Mouse (Mus musculus): ENCODE results near the gene Doc2a. TPM values are rescaled to one million over a fixed set of nuclear protein-coding genes. Genes with fewer than 3 reads are reported as not detected.

Gene Doc2a
- polyA plus RNA-seq (2015; fragmentation: Nextera tagmentation; extraction: Ambion mirVana), result 0.08 TPM in 1 of 2 replicates, not detected in the other

DNA sequence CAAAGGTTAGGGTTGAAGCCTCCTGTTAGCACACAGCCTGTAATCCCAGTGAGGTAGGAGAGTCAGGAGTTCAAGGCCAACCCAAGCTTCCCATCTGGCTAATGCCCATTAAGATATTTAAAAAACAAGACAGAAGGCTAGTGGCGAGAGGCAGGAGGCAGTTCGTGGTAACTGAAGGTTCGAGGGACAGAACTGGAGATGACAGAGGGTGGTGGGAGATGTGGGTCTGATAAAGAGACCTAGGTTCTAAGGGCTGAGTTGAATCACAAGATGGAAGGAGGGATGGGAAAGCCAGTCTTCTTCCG lies at the start of gene Doc2a:
Gene Doc2a (plus strand): TSS at position 301 of the 305 bp plus-strand sequence.

DNA sequence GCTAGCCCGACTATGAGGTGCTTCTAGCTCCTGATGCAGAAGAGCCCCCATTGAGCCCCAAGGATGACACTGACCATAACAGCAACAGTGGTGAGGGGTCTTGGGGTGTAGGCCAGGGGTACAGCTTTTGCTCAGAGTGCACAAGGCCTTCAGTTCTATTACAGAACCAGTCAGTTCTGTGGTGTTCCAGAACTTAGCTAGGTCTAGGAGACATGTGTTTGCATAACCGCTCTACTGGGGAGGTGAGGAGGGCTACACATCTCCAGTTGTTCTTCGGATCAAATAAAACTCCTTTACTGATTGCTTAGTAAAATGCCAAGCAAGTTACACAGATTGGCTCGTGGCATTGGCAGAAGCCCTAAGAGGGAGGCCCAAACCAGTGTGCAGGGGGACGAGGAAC lies 15.7 kb upstream of the Doc2a start, which contains the start of gene 4930451I11Rik:
Gene 4930451I11Rik (minus strand): TSS at position 101 of the 400 bp plus-strand sequence.

DNA sequence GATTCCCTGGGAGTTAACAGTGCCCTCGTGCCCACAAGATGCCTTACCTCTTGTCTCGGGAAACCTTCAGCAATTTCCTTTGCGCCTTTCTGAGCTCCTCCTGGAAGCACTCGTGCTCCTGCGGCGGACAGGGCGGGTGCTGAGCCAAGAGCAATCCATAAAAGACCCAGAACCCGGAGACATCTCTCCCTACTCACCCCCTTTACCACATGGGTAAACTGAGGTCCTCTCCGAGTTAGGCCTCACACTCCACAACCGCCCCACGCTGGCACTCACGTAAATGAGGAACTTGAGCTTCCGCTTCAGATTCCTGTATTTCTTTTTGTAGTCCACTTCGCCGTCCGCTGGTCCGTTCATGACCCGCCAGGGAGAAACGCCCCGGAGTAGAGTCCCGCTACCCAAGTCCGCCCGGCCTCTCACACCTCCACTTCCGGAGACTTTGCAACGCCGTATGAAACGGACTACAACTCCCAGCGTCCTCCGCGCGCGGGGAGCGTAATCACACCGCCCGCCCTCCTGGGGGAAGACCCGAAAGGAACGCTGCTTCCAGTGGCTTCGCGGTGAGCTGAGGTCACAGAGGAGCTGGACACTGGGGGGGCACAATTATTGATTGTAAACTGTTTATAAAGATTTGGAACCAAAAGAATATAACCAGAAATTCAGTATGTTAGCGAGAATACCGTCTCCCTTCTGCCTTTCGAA lies 14.4 kb downstream of the Doc2a start, which contains the start of gene Hirip3:
Gene Hirip3 (plus strand): TSS at position 544 of the 702 bp plus-strand sequence.

DNA sequence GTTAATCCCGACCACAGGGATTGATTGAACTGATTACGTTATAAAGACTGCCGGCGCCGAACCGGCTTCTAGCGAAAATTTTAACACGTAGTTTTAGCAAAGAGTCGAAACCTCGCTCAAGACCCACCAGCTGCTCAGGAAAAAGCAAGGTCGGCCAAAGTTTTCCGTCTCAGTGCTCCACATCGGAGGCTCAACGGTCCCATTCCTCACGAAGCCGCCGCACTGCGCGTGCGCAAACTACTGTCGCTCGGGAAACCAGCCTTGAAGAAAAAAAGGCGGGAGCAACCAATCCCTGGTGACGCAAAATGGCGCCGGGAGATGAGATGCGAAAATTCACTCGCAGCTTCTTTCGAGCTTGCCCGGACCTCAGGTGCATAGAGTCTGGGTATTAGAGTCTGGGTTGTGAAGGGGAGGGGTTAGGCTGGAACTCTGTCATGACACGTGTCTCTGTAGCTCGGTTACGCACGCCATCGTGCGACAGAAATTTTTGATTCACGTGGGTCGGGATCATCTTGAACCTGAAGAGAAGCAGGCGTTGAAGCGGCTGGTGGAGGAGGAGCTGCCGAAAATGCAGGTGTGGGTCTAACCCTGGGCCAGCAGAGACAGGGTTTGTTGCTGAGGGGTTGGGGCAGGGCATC lies 15.1 kb downstream of the Doc2a start, which contains the start of gene Ino80e:
Gene Ino80e (minus strand): TSS at position 231 of the 638 bp plus-strand sequence.

DNA sequence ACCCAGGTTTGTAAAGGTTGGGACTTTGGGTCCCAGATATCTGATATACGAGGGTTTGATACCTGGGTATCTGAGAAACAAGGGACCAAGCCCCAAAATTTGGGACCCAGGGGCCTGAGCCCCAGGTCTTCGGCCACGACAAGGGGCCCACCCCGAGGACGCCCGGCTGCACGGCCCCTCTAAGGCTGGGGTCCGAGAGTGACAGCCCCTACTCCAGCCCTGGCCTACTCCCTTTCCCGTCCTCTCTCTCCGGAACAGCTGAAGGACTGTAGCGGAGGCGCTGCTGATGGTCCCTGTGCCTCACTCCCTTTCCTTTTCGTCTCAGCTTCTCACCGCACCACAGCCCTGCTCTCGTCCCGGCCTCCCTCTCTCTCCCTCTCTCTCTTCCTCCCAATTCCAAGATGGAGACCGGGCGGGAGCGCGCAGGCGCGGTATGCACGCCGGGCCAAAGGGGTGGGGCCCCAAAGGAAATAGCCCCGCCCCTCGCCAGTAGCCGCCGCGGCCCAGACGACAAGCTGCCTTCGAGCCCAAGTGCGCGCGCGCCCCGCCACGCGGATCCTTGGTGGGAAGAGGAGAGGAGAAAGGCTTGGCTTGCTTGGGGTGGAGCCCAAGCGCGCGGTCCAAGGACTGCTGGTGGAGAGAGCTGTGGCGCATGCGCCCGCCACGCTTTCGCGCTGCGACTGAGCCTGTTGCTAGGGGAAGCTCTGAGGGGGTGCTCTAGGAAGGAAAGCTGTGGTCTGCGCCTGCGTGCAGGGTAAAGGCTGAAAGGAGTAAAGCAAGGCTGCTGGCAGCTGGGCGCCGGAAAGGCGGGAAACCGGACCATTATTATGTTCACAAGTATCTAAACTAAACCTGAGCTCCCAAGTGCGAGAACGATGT lies 37.3 kb downstream of the Doc2a start, which contains the start of gene Taok2:
Gene Taok2 (minus strand): TSS at position 418 of the 879 bp plus-strand sequence.

Other genes with a start within 250 kb of the Doc2a start
- 62.7 and 73.5 TPM in 2 replicates for gene Nupr1, start 216.6 kb upstream of the Doc2a start, polyA plus RNA-seq (2015; fragmentation: Nextera tagmentation; extraction: Ambion mirVana)
- 24.1 and 28.7 TPM in 2 replicates for gene Sgf29, start 198.1 kb upstream of the Doc2a start, polyA plus RNA-seq (2015; fragmentation: Nextera tagmentation; extraction: Ambion mirVana)
- 16.8 and 17.8 TPM in 2 replicates for gene Sult1a1, start 171.0 kb upstream of the Doc2a start, polyA plus RNA-seq (2015; fragmentation: Nextera tagmentation; extraction: Ambion mirVana)
- gene Bola2, start 152.0 kb upstream of the Doc2a start, polyA plus RNA-seq (2015; fragmentation: Nextera tagmentation; extraction: Ambion mirVana), result 81.7 and 98.8 TPM in 2 replicates
- 4.7 and 5.1 TPM in 2 replicates for gene Slx1b, start 151.6 kb upstream of the Doc2a start, polyA plus RNA-seq (2015; fragmentation: Nextera tagmentation; extraction: Ambion mirVana)
- gene Coro1a, start 139.6 kb upstream of the Doc2a start, polyA plus RNA-seq (2015; fragmentation: Nextera tagmentation; extraction: Ambion mirVana), result 15.1 and 33.5 TPM in 2 replicates
- gene Mapk3, start 87.8 kb upstream of the Doc2a start, polyA plus RNA-seq (2015; fragmentation: Nextera tagmentation; extraction: Ambion mirVana), result 58.5 and 65.2 TPM in 2 replicates
- gene Gdpd3, start 81.1 kb upstream of the Doc2a start, polyA plus RNA-seq (2015; fragmentation: Nextera tagmentation; extraction: Ambion mirVana), result 7.6 and 8.7 TPM in 2 replicates
- 67.6 and 97.6 TPM in 2 replicates for gene Ypel3, start 70.5 kb upstream of the Doc2a start, polyA plus RNA-seq (2015; fragmentation: Nextera tagmentation; extraction: Ambion mirVana)
- 0.12 and 0.15 TPM in 2 replicates for gene Tbx6, start 65.9 kb upstream of the Doc2a start, polyA plus RNA-seq (2015; fragmentation: Nextera tagmentation; extraction: Ambion mirVana)
- gene Ppp4c, start 54.9 kb upstream of the Doc2a start, polyA plus RNA-seq (2015; fragmentation: Nextera tagmentation; extraction: Ambion mirVana), result 111 and 119 TPM in 2 replicates
- 0.17 and 0.30 TPM in 2 replicates for gene Fam57b, start 49.7 kb upstream of the Doc2a start, polyA plus RNA-seq (2015; fragmentation: Nextera tagmentation; extraction: Ambion mirVana)
- not detected in 2 replicates for gene 4930451I11Rik, start 15.8 kb upstream of the Doc2a start, polyA plus RNA-seq (2015; fragmentation: Nextera tagmentation; extraction: Ambion mirVana)
- 9.5 and 10.4 TPM in 2 replicates for gene Hirip3, start 14.6 kb downstream of the Doc2a start, polyA plus RNA-seq (2015; fragmentation: Nextera tagmentation; extraction: Ambion mirVana)
- 45.1 and 48.6 TPM in 2 replicates for gene Ino80e, start 15.0 kb downstream of the Doc2a start, polyA plus RNA-seq (2015; fragmentation: Nextera tagmentation; extraction: Ambion mirVana)
- gene Taok2, start 37.3 kb downstream of the Doc2a start, polyA plus RNA-seq (2015; fragmentation: Nextera tagmentation; extraction: Ambion mirVana), result 18.7 and 20.2 TPM in 2 replicates
- 34.6 and 38.2 TPM in 2 replicates for gene Tmem219, start 75.5 kb downstream of the Doc2a start, polyA plus RNA-seq (2015; fragmentation: Nextera tagmentation; extraction: Ambion mirVana)
- 9.1 and 9.7 TPM in 2 replicates for gene Kctd13, start 81.5 kb downstream of the Doc2a start, polyA plus RNA-seq (2015; fragmentation: Nextera tagmentation; extraction: Ambion mirVana)
- gene Asphd1, start 102.2 kb downstream of the Doc2a start, polyA plus RNA-seq (2015; fragmentation: Nextera tagmentation; extraction: Ambion mirVana), result not detected in 2 replicates
- 0.19 and 0.22 TPM in 2 replicates for gene Sez6l2, start 103.1 kb downstream of the Doc2a start, polyA plus RNA-seq (2015; fragmentation: Nextera tagmentation; extraction: Ambion mirVana)
- 95.8 and 103 TPM in 2 replicates for gene Cdipt, start 128.5 kb downstream of the Doc2a start, polyA plus RNA-seq (2015; fragmentation: Nextera tagmentation; extraction: Ambion mirVana)
- 1.7 and 1.9 TPM in 2 replicates for gene Cdiptos, start 128.7 kb downstream of the Doc2a start, polyA plus RNA-seq (2015; fragmentation: Nextera tagmentation; extraction: Ambion mirVana)
- 34.3 and 38.8 TPM in 2 replicates for gene Mvp, start 167.2 kb downstream of the Doc2a start, polyA plus RNA-seq (2015; fragmentation: Nextera tagmentation; extraction: Ambion mirVana)
- gene Pagr1b, start 169.1 kb downstream of the Doc2a start, polyA plus RNA-seq (2015; fragmentation: Nextera tagmentation; extraction: Ambion mirVana), result 0.49 TPM in 1 of 2 replicates, not detected in the other
- gene Pagr1a, start 169.9 kb downstream of the Doc2a start, polyA plus RNA-seq (2015; fragmentation: Nextera tagmentation; extraction: Ambion mirVana), result 7.9 and 36.8 TPM in 2 replicates
- 5.0 and 26.8 TPM in 2 replicates for gene Gm42742, start 173.7 kb downstream of the Doc2a start, polyA plus RNA-seq (2015; fragmentation: Nextera tagmentation; extraction: Ambion mirVana)
- 2.7 and 3.0 TPM in 2 replicates for gene Prrt2, start 173.8 kb downstream of the Doc2a start, polyA plus RNA-seq (2015; fragmentation: Nextera tagmentation; extraction: Ambion mirVana)
- 20.4 and 22.4 TPM in 2 replicates for gene Maz, start 179.6 kb downstream of the Doc2a start, polyA plus RNA-seq (2015; fragmentation: Nextera tagmentation; extraction: Ambion mirVana)
- 17.9 and 21.4 TPM in 2 replicates for gene Kif22, start 195.1 kb downstream of the Doc2a start, polyA plus RNA-seq (2015; fragmentation: Nextera tagmentation; extraction: Ambion mirVana)
- gene Zg16, start 239.9 kb downstream of the Doc2a start, polyA plus RNA-seq (2015; fragmentation: Nextera tagmentation; extraction: Ambion mirVana), result not detected in 2 replicates
- 2.3 and 6.4 TPM in 2 replicates for gene AI467606, start 243.9 kb downstream of the Doc2a start, polyA plus RNA-seq (2015; fragmentation: Nextera tagmentation; extraction: Ambion mirVana)